Mouse (Mus musculus) E14TG2a.4 (cell line): ENCODE results near the gene Paqr7.

ENCODE experiments used
- CTCF ChIP-seq: conservative IDR thresholded peaks from 2 replicates; pipeline ENCODE4 v1.5.1; 2014; ENCODE audit warnings: low read length
- NANOG ChIP-seq: IDR thresholded peaks from 2 replicates; pipeline ENCODE4 v1.6.1; 2014; ENCODE audit warnings: borderline replicate concordance, low read length, mixed read lengths

GRCm38 (mm10) chr4:134551494-134552316 lies 55.2 kb downstream of the Paqr7 start, which contains the start of gene Selenon:
- TF ChIP-seq CTCF (no peak), NANOG (no peak)
